Mouse (Mus musculus) embryonic fibroblast, embryonic 13.5 days (primary cell): ENCODE results near the gene Gpx8.

Experiments used
- CTCF ChIP-seq: IDR thresholded peaks from 2 replicates; pipeline ENCODE4 v1.5.1; 2011; ENCODE audit warnings: mild to moderate bottlenecking, control low read depth, low read length, moderate library complexity, borderline replicate concordance; ENCODE audit not compliant: insufficient read depth
- POLR2A ChIP-seq: IDR thresholded peaks from 2 replicates; pipeline ENCODE4 v1.6.1; 2011; ENCODE audit warnings: low read depth, mild to moderate bottlenecking, control low read depth, low read length, moderate library complexity

DNA sequence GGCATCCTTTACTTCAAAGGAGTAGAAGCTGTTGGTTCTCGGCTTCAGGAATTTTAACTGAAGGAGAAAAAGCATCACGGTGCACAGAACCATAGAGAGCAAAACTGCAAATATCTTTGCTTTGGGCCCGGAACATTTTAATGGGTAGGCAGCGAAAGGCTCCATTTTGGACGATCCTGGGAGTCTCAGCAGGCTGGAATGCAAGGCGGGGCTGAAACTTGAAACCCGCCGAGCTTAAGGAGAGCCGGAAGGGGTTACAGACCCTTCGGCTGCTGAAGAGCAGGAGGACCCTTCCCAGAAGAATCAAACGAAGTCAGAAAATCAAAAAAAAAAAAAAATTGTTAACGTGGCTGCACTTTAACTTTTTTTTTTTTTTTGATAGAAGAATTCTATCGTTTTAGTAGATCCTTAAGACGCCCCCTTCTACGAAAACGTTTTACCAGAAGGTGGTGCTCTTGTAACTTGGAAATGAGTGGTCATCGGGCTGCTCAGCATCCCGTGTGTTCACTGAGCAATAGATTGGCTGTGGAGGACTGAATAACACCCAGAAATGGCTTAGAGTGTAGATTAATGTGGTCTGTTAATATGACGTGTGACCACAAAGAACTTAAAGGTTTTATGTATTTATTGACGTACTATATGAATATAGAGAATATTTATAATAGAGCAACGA is at the start of gene Gpx8:
- TF ChIP-seq CTCF (no peak), POLR2A (peak; percentile 84)
